Mouse (Mus musculus): ENCODE results near the gene Mks1. TPM values are rescaled to one million over a fixed set of nuclear protein-coding genes. Genes with fewer than 3 reads are reported as not detected.

Gene Mks1
- polyA plus RNA-seq, 1 experiment from 2014 or later, result 12.6 TPM

DNA sequence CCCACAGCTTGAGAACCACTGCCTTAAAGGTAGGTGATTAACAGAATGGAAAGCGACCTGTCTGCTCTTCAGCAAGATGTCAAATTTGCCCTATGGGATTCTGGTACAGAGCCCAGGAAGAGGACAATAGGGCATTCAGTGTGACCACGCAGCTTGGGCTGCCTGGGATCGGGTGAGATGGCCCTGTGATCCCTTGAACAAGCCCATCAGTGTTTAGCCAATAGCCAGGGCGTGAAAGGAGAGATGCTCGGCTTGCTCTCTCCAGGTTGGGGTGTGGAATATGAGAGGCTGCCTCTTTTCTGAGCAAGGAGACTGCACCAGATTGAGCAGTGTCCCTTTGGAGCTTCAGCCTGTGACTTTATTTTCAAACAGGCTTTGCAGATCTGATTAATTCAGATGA lies 31.5 kb upstream of the Mks1 start:
- no peaks in the 10 kb centered on the region for H3K9me3 ChIP-seq (ENCODE audit: control insufficient read depth, low read length)
- H3K36me3 ChIP-seq (ENCODE audit: control insufficient read depth, insufficient read depth, low read length), result no peaks in the 10 kb centered on the region
- peaks cover 11% of the 10 kb centered on the region; the same call in 1 of the 2 replicates for H3K4me1 ChIP-seq (ENCODE audit: control insufficient read depth, insufficient read depth, low read length)
- no peak overlapping the region for H3K4me2 ChIP-seq (ENCODE audit: low read length)
- DNase-seq (no peak), ATAC-seq (ENCODE audit: low FRiP score, low TSS enrichment) (no peak)
- no peak overlapping the region for H3K27ac ChIP-seq (replicated peaks; ENCODE audit: low read depth, low read length)
- H3K27me3 ChIP-seq (ENCODE audit: control insufficient read depth, insufficient read depth, low read length), result no peaks in the 10 kb centered on the region
- 44% methylated on average over 5 of the region's 5 CpGs for WGBS
- no peak overlapping the region for H3K9ac ChIP-seq (replicated peaks; ENCODE audit: low read length)
- no peak overlapping the region for H3K4me3 ChIP-seq (replicated peaks; ENCODE audit: low read depth, low read length)

- Histone ChIP-seq H3K27ac (replicated peaks; ENCODE audit: low read depth, low read length) (0 out of 2 replicates have a peak within 1 kb of the TSS, but pooled peaks have one; percentile 20), H3K36me3 (ENCODE audit: control insufficient read depth, insufficient read depth, low read length) (no peaks in the 10 kb centered on the region), H3K27me3 (ENCODE audit: control insufficient read depth, insufficient read depth, low read length) (no peaks in the 10 kb centered on the region), H3K9me3 (ENCODE audit: control insufficient read depth, low read length) (no peaks in the 10 kb centered on the region), H3K4me1 (ENCODE audit: control insufficient read depth, insufficient read depth, low read length) (peaks cover 4% of the 10 kb centered on the region; the same call in 1 of the 2 replicates), H3K4me2 (ENCODE audit: low read length) (no peak within 1 kb of the TSS), H3K9ac (replicated peaks; ENCODE audit: low read length) (no peak within 1 kb of the TSS), H3K4me3 (replicated peaks; ENCODE audit: low read depth, low read length) (no peak within 1 kb of the TSS)
- no peak for ATAC-seq (ENCODE audit: low FRiP score, low TSS enrichment)
- WGBS, result 12% methylated on average over 10 of the region's 10 CpGs
- peak; percentile 27 for DNase-seq
These were observed 24.6 kb upstream of the Mks1 start, which contains the start of gene Lpo for GRCm38 (mm10) chr11:87828239-87828900. Gene Lpo, minus strand, starts transcription at chr11:87828289.

DNA sequence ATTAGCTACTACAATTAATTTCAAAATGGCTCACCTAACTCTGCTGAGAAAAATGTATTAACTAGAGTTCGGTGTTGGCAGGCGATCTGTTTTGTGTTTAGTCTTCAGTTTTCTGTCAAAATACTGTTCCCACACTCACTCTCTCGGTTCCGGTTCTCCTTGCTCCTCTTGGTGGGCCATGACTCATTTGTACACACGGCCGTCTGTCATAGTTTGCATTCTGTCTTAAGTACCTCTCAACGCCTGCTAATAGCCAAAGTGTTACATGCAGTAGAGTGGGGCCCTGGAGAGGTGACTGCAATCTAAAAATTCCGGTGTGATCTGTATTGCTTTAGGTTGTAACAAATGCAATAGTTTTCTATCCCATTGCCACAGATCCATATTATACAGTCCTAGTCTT lies 12.3 kb upstream of the Mks1 start:
- ATAC-seq (ENCODE audit: low FRiP score, low TSS enrichment) (no peak), DNase-seq (no peak)
- Histone ChIP-seq H3K27ac (replicated peaks; ENCODE audit: low read depth, low read length) (no peak overlapping the region), H3K4me3 (replicated peaks; ENCODE audit: low read depth, low read length) (no peak overlapping the region), H3K4me2 (ENCODE audit: low read length) (no peak overlapping the region), H3K9me3 (ENCODE audit: control insufficient read depth, low read length) (no peaks in the 10 kb centered on the region), H3K36me3 (ENCODE audit: control insufficient read depth, insufficient read depth, low read length) (no peaks in the 10 kb centered on the region), H3K27me3 (ENCODE audit: control insufficient read depth, insufficient read depth, low read length) (no peaks in the 10 kb centered on the region), H3K9ac (replicated peaks; ENCODE audit: low read length) (no peak overlapping the region), H3K4me1 (ENCODE audit: control insufficient read depth, insufficient read depth, low read length) (no peaks in the 10 kb centered on the region)
- WGBS, result 91% methylated on average over 8 of the region's 8 CpGs

GRCm38 (mm10) chr11:87841436-87841835 lies 11.6 kb upstream of the Mks1 start:
- no peak for ATAC-seq (ENCODE audit: low FRiP score, low TSS enrichment)
- H3K27ac ChIP-seq (replicated peaks; ENCODE audit: low read depth, low read length), result no peak overlapping the region
- 95% methylated on average over 3 of the region's 3 CpGs for WGBS
- no peak overlapping the region for H3K4me2 ChIP-seq (ENCODE audit: low read length)
- DNase-seq, result no peak
- H3K9me3 ChIP-seq (ENCODE audit: control insufficient read depth, low read length), result no peaks in the 10 kb centered on the region
- H3K4me1 ChIP-seq (ENCODE audit: control insufficient read depth, insufficient read depth, low read length), result no peaks in the 10 kb centered on the region
- H3K4me3 ChIP-seq (replicated peaks; ENCODE audit: low read depth, low read length), result no peak overlapping the region
- H3K9ac ChIP-seq (replicated peaks; ENCODE audit: low read length), result no peak overlapping the region
- no peaks in the 10 kb centered on the region for H3K36me3 ChIP-seq (ENCODE audit: control insufficient read depth, insufficient read depth, low read length)
- no peaks in the 10 kb centered on the region for H3K27me3 ChIP-seq (ENCODE audit: control insufficient read depth, insufficient read depth, low read length)

- no peak for DNase-seq
- H3K4me2 ChIP-seq (ENCODE audit: low read length), result no peak overlapping the region
- no peaks in the 10 kb centered on the region for H3K27me3 ChIP-seq (ENCODE audit: control insufficient read depth, insufficient read depth, low read length)
- no peaks in the 10 kb centered on the region for H3K4me1 ChIP-seq (ENCODE audit: control insufficient read depth, insufficient read depth, low read length)
- H3K36me3 ChIP-seq (ENCODE audit: control insufficient read depth, insufficient read depth, low read length), result no peaks in the 10 kb centered on the region
- no peak overlapping the region for H3K9ac ChIP-seq (replicated peaks; ENCODE audit: low read length)
- H3K9me3 ChIP-seq (ENCODE audit: control insufficient read depth, low read length), result no peaks in the 10 kb centered on the region
- WGBS, result 79% methylated on average over 12 of the region's 12 CpGs
- ATAC-seq (ENCODE audit: low FRiP score, low TSS enrichment), result no peak
- H3K27ac ChIP-seq (replicated peaks; ENCODE audit: low read depth, low read length), result no peak overlapping the region
- no peak overlapping the region for H3K4me3 ChIP-seq (replicated peaks; ENCODE audit: low read depth, low read length)
These were observed 5.9 kb upstream of the Mks1 start for GRCm38 (mm10) chr11:87846968-87847600.

- Histone ChIP-seq H3K27ac (replicated peaks; ENCODE audit: low read depth, low read length) (no peak overlapping the region), H3K27me3 (ENCODE audit: control insufficient read depth, insufficient read depth, low read length) (no peaks in the 10 kb centered on the region), H3K4me1 (ENCODE audit: control insufficient read depth, insufficient read depth, low read length) (no peaks in the 10 kb centered on the region), H3K4me3 (replicated peaks; ENCODE audit: low read depth, low read length) (no peak overlapping the region), H3K4me2 (ENCODE audit: low read length) (no peak overlapping the region), H3K9ac (replicated peaks; ENCODE audit: low read length) (no peak overlapping the region), H3K9me3 (ENCODE audit: control insufficient read depth, low read length) (no peaks in the 10 kb centered on the region), H3K36me3 (ENCODE audit: control insufficient read depth, insufficient read depth, low read length) (no peaks in the 10 kb centered on the region)
- ATAC-seq (ENCODE audit: low FRiP score, low TSS enrichment) (no peak), DNase-seq (peak; percentile 45)
- 70% methylated on average over 6 of the region's 6 CpGs for WGBS
These were observed 5.1 kb upstream of the Mks1 start for GRCm38 (mm10) chr11:87847884-87848283.

DNA sequence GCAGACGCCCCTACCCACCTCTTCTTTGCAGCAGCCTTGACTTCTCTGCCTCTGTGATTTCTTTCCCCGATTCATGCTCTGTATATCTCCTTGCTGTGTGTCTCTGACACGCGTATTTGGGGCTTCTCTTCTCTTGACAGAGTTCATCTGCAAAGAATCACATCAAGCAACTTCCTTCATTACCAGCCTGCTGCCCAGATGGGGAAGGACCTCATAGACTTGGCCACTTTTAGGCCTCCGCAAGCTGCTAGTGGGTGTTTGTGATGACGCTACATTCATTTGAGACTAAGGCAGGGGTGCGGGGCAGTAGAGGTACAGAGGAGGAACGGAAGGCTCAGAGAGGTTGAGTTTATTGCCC lies 561 bp downstream of the Mks1 start:
- Histone ChIP-seq H3K9ac (replicated peaks; ENCODE audit: low read length) (peak overlapping the region; percentile 59), H3K27me3 (ENCODE audit: control insufficient read depth, insufficient read depth, low read length) (no peaks in the 10 kb centered on the region), H3K27ac (replicated peaks; ENCODE audit: low read depth, low read length) (peak overlapping the region; percentile 70), H3K4me2 (ENCODE audit: low read length) (peak overlapping the region; percentile 90), H3K36me3 (ENCODE audit: control insufficient read depth, insufficient read depth, low read length) (peaks cover 13% of the 10 kb centered on the region), H3K9me3 (ENCODE audit: control insufficient read depth, low read length) (no peaks in the 10 kb centered on the region), H3K4me3 (replicated peaks; ENCODE audit: low read depth, low read length) (peak overlapping the region; percentile 46), H3K4me1 (ENCODE audit: control insufficient read depth, insufficient read depth, low read length) (peaks cover 7% of the 10 kb centered on the region)
- DNase-seq, result no peak
- ATAC-seq (ENCODE audit: low FRiP score, low TSS enrichment), result no peak
- 28% methylated on average over 8 of the region's 8 CpGs for WGBS

DNA sequence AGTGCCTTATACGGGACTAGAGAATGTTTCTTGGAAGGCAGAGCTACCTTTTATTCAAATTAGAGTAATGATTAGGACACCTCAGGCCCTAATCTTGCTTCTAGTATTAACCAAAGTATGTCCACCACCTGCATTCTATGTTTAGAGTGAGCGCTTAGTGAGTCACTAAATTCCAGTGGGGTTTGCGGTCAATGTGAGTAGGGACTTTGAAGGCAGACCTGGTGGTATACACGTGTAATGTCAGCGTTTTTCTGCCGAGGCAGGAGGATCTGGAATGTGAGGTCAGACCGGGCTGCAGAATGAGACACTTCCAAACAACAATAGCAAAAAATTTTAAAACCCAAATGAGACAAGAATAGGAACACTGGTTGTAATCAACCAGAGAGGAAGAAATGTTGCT lies 1.5 kb downstream of the Mks1 start:
- 89% methylated on average over 7 of the region's 7 CpGs for whole genome bisulfite sequencing

GRCm38 (mm10) chr11:87859273-87859672 lies 6.3 kb downstream of the Mks1 start:
- no peaks in the 10 kb centered on the region for H3K9me3 ChIP-seq (ENCODE audit: control insufficient read depth, low read length)
- 92% methylated on average over 11 of the region's 11 CpGs for WGBS
- H3K36me3 ChIP-seq (ENCODE audit: control insufficient read depth, insufficient read depth, low read length), result peaks cover 40% of the 10 kb centered on the region
- H3K27me3 ChIP-seq (ENCODE audit: control insufficient read depth, insufficient read depth, low read length), result no peaks in the 10 kb centered on the region
- no peak overlapping the region for H3K4me3 ChIP-seq (replicated peaks; ENCODE audit: low read depth, low read length)
- no peak overlapping the region for H3K9ac ChIP-seq (replicated peaks; ENCODE audit: low read length)
- H3K4me1 ChIP-seq (ENCODE audit: control insufficient read depth, insufficient read depth, low read length), result no peaks in the 10 kb centered on the region
- no peak overlapping the region for H3K27ac ChIP-seq (replicated peaks; ENCODE audit: low read depth, low read length)
- no peak for DNase-seq
- H3K4me2 ChIP-seq (ENCODE audit: low read length), result no peak overlapping the region
- ATAC-seq (ENCODE audit: low FRiP score, low TSS enrichment), result no peak

More for the DNA sequence above, 1.5 kb downstream of the Mks1 start:
- Histone ChIP-seq H3K36me3 (ENCODE audit: control insufficient read depth, insufficient read depth, low read length) (peaks cover 19% of the 10 kb centered on the region), H3K9me3 (ENCODE audit: control insufficient read depth, low read length) (no peaks in the 10 kb centered on the region), H3K4me3 (replicated peaks; ENCODE audit: low read depth, low read length) (no peak overlapping the region), H3K27me3 (ENCODE audit: control insufficient read depth, insufficient read depth, low read length) (no peaks in the 10 kb centered on the region), H3K9ac (replicated peaks; ENCODE audit: low read length) (no peak overlapping the region), H3K27ac (replicated peaks; ENCODE audit: low read depth, low read length) (no peak overlapping the region), H3K4me1 (ENCODE audit: control insufficient read depth, insufficient read depth, low read length) (peaks cover 7% of the 10 kb centered on the region), H3K4me2 (ENCODE audit: low read length) (no peak overlapping the region)
- no peak for ATAC-seq (ENCODE audit: low FRiP score, low TSS enrichment)
- DNase-seq, result no peak
